In genomic region chr2:58160541-58161307, GRCm38 (mm10) we compare ENCODE assay signal across 10 mouse cellular contexts. TPM values are rescaled to one million over a fixed set of nuclear protein-coding genes. Genes with fewer than 3 reads are reported as not detected.
DNase-seq lines count a peak whose midpoint lies in the region; ATAC-seq lines count a peak whose summit lies in the region.
"Had no signal": no experiment of that assay in that cellular context is flagged by ENCODE, and none has a peak within 500 bp of the region (broad histone marks: within the 10 kb centered on the region; RNA-seq: fewer than 3 reads in every experiment).

No protein-coding gene starts in this region.

- H3K27ac ChIP-seq in liver, embryonic 16.5 days (ENCODE audit: low read length), result no peak overlapping the region; the same call in 1 of the 2 replicates
- H3K27ac ChIP-seq: forebrain, embryonic 13.5 days had no signal

- peak overlapping the region; percentile 31 for H3K4me3 ChIP-seq in liver, embryonic 16.5 days (ENCODE audit: low read depth, low read length)
- H3K4me3 ChIP-seq: forebrain, embryonic 13.5 days had no signal

- H3K27me3 ChIP-seq in liver, embryonic 16.5 days (ENCODE audit: control insufficient read depth, insufficient read depth, low read depth, low read length), result no peaks in the 10 kb centered on the region
- H3K27me3 ChIP-seq: forebrain, embryonic 13.5 days had no signal

- H3K36me3 ChIP-seq in liver, embryonic 16.5 days (ENCODE audit: control insufficient read depth, insufficient read depth), result no peaks in the 10 kb centered on the region

- no peak overlapping the region for H3K9ac ChIP-seq in liver, embryonic 16.5 days (ENCODE audit: low read depth, low read length)
- H3K9ac ChIP-seq: forebrain, embryonic 13.5 days had no signal

- H3K4me1 ChIP-seq in liver, embryonic 16.5 days (ENCODE audit: control insufficient read depth, low read depth, low read length), result no peaks in the 10 kb centered on the region
- H3K4me1 ChIP-seq: forebrain, embryonic 13.5 days had no signal

- peak overlapping the region; percentile 53 for H3K4me2 ChIP-seq in liver, embryonic 16.5 days (ENCODE audit: low read depth, low read length)
- H3K4me2 ChIP-seq: forebrain, embryonic 13.5 days had no signal

- H3K9me3 ChIP-seq in liver, embryonic 16.5 days (replicated peaks; ENCODE audit: control insufficient read depth, low read length), result no peaks in the 10 kb centered on the region
- H3K9me3 ChIP-seq: forebrain, embryonic 13.5 days had no signal

- 26% methylated on average over 21 of the region's 21 CpGs for WGBS in liver, embryonic 16.5 days (ENCODE audit: insufficient replicate concordance)

- ATAC-seq in common myeloid progenitor, adult 5-6 weeks (replicated peaks; ENCODE audit: low read depth, poor library complexity, severe bottlenecking), result peak; percentile 33
- no peak for ATAC-seq in liver, embryonic 16.5 days (ENCODE audit: low read depth)
- ATAC-seq: forebrain, embryonic 13.5 days had no signal

- peak; percentile 12 to 39 for DNase-seq in spleen, postnatal 10 days (ENCODE audit: low spot score in 2 of 2)
- DNase-seq in spleen, postnatal 4 days (ENCODE audit: low spot score in 2 of 2), result no peak
- peak; percentile 40 for DNase-seq in thymus, postnatal 0 days (ENCODE audit: low spot score)
- DNase-seq in adipocyte (ENCODE audit: low spot score), result no peak
- no peak for DNase-seq in cerebellum, postnatal 14 days
- DNase-seq in right cerebral cortex, postnatal 4 days, result no peak

RNA-seq across cellular contexts. Expression of gene Cytip, which starts 34.6 kb away (rescaled TPM):
- 23.5 and 45.5 TPM in 2 replicates for total RNA-seq in common myeloid progenitor, adult 5-6 weeks (2017)
- 4.0 and 4.3 TPM in 2 replicates for polyA plus RNA-seq in liver, embryonic 16.5 days (2015; fragmentation: Nextera tagmentation; extraction: Ambion mirVana)
- 117 and 125 TPM in 2 replicates for polyA plus RNA-seq in thymus, postnatal 0 days (2015; fragmentation: Nextera tagmentation; extraction: Ambion mirVana)
- total RNA-seq: layer of hippocampus, adult 18-20 months had no signal

Comparison
In these comparisons a context has a peak if more than half of its experiments do, and no peak if none do; other contexts are left out.
1. DNase-seq: peak in spleen, postnatal 10 days (2 of 2) and thymus, postnatal 0 days (single experiment); none in spleen, postnatal 4 days (0 of 2), adipocyte (single experiment), cerebellum, postnatal 14 days (0 of 2) and right cerebral cortex, postnatal 4 days (single experiment).
2. RNA of gene Cytip, which starts 34.6 kb away (polyA plus RNA-seq): 117 to 125 TPM in thymus, postnatal 0 days; 4.0 to 4.3 TPM in liver, embryonic 16.5 days; every median in the first group is over 10 times any median in the second.